Mouse (Mus musculus): Measurements from ENCODE around the gene Pold4.

Pold4 gene

DNA sequence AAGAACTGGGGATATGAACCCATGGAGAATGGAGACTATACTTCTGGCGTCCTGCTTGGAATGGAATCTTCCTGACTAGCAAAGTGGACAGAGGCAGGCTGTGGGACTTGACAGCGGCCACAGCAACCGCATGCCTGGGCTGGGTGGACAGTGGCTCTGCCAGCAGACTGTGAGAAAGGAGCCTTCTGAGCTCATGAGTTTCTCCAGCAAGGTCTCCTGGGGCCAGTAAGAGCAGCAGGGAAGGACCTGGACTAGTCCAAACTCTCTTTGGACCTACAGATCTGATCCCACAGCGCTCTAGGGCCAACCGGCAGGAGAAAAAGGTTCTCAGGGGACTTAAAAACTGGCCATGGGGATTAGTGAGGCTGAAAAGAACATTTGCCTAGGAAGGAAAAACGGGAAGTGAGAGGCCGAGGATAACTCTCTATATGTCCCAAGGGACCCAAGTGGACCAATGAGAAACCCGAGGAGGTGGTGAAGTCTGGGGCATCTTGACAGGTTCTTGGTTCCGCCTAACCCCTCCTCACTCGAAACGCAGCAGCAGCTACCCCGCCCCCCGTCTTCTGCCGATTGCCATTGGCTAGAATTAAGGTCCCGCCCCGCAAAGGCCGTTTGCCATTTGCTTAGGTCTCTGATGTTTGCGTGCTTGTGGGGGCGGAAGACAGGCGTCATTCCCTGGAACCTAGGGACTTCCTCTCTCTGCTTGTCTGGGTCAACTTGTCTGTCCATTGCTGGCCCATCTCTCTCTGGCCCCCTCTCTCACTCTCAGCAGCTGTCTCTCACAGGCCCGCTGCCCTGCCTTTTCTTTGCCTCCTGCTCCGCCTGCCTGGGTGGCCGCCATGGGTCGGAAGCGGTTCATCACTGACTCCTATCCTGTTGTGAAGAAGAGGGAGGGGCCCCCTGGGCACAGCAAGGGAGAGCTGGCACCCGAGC, at the start of gene Pold4:
Pold4 (plus strand) TSS at position 647 of the 933 bp plus-strand sequence.
- DNase-seq (ENCODE audit: inconsistent age in 2 of 2, low spot score in 1 of 2) = peak; percentile 98 to 99

DNA sequence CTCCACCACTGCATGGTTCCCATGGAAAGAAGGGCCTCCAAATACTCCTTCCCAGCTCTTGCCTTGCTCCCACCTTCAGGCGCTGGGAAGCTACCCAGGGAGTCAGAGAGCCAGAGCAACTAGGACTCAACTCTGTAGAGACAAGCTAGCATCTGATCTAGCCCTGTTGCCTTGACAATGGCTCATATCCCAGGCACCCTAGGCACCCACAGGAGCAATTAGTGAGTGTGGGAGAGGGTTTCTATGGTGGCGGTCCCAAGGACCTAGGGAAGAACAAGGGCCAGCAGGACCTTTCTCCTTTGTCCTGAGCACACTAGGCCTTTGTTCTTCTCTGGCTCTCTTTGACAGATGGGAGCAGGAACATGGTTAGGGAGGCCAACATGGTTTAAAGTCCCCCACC, 48.0 kb upstream of the Pold4 start:
- no peak for DNase-seq (ENCODE audit: inconsistent age in 2 of 2, low spot score in 1 of 2)

DNA sequence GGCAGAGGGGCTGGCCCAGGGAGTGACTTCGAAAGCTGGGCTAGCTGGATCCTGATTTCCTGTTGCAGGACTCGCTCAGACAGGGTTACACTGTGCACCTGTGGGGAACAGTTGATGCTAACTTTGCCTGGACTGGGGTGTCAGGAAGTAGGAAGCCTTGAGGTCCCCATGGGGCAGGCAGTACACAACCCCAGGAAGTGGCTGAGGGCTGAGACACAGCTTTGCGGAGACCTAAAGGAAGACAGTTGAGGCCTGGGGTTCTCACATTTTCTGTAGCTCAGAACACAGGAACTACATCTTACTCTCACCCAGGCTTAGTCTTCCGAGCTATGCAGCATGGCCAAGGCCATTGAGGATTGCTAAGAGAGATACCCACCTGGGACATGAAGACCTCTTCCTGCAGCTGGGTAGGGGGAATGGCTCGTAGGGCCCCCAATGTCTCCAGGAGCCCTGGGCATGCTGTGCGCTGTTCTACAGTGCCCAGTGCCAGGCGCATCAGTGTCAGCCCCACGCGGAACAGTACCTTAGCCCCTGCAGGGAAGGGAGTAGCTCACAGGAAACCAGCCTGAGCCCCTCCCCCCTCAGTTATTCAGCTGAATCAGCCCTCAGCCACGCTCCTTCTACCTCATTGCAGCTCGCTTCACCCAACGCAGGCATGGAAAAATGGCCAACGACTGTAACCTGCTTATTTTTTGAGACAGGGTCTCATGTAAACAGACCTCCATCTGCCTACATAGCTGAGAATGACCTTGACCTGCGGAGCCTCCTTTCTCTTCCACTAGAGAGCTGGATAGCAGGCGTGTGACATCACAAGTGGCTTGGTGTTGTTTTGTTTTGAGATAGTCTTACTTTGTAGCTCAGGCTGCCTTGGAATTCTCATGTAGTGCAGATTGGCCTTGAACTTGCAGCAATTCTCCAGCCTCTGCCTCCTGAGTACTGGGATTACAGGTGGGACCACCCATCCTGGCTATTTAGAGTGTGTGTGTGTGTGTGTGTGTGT, 46.4 kb upstream of the Pold4 start:
- DNase-seq (ENCODE audit: inconsistent age in 2 of 2, low spot score in 1 of 2) = peak in 1 of 2 experiments; percentile 60

GRCm38 (mm10) chr19:4187303-4187702, 44.4 kb upstream of the Pold4 start:
- no peak for DNase-seq (ENCODE audit: inconsistent age in 2 of 2, low spot score in 1 of 2)

DNA sequence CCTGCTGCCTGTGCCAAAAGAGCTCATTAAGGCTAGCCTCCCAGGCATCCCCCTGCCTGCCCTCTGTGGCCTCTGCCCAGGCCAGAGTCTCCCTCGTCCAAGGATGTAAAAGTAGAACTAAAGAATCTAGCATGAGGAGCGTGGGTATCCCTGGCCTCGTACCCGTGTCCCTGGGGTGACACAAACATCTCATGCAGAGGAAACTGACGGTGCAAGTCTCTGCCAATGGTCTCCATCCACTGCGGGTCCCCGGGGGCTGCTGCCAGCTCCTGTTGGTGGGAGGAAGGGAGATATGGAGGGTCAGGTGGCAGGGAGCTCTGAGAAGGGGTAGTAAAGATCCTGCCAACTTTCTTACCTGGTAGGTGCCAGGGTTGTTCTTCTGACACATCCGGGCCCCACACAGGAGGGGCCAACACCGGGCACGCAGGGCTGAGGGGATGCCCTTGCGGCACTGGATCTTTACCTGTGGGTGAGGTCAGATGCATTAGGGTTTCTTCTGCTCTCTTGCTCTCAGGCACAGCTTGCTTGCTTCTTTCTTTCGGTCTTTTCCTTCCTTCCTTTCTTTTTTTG, 42.6 kb upstream of the Pold4 start:
- peak in 1 of 2 experiments; percentile 49 for DNase-seq (ENCODE audit: inconsistent age in 2 of 2, low spot score in 1 of 2)

DNA sequence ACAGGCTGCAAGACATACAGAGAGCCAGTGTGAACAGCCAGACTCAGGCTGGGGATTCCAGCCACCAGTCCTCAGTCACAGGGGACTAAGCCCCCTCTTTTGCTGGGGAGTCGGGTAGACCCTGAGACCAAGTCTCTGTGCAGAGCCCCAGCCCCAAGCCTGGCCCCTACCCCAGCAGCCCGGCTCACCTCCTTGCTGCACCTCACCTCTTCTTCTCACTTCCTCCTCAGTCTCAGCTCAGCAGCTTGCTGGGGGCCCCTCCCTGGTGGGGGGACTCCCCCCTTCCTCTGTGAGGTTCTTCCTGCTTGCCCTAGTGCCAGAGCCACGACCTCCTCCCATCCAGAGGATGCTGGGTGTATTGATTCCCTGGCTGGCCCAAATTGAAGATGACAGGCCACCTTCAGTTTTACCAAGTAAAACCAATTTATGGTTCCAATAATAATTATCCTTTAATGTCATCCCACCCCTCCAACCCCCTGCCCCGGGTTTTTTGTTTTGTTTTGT, 40.8 kb upstream of the Pold4 start, which contains the start of gene Tbc1d10c:
Tbc1d10c (minus strand) TSS at position 454 of the 504 bp plus-strand sequence.
- DNase-seq (ENCODE audit: inconsistent age in 2 of 2, low spot score in 1 of 2) = peak; percentile 50 to 56

- peak; percentile 96 to 98 for DNase-seq (ENCODE audit: inconsistent age in 2 of 2, low spot score in 1 of 2)
These were observed 40.0 kb upstream of the Pold4 start, which contains the start of gene Ppp1ca for GRCm38 (mm10) chr19:4191528-4192250. Gene Ppp1ca, plus strand, starts transcription at chr19:4192065.

- DNase-seq (ENCODE audit: inconsistent age in 2 of 2, low spot score in 1 of 2) = peak in 1 of 2 experiments; percentile 72
These were observed 39.3 kb upstream of the Pold4 start for GRCm38 (mm10) chr19:4192251-4192985.

GRCm38 (mm10) chr19:4193129-4193528, 38.6 kb upstream of the Pold4 start:
- peak in 1 of 2 experiments; percentile 53 for DNase-seq (ENCODE audit: inconsistent age in 2 of 2, low spot score in 1 of 2)

DNA sequence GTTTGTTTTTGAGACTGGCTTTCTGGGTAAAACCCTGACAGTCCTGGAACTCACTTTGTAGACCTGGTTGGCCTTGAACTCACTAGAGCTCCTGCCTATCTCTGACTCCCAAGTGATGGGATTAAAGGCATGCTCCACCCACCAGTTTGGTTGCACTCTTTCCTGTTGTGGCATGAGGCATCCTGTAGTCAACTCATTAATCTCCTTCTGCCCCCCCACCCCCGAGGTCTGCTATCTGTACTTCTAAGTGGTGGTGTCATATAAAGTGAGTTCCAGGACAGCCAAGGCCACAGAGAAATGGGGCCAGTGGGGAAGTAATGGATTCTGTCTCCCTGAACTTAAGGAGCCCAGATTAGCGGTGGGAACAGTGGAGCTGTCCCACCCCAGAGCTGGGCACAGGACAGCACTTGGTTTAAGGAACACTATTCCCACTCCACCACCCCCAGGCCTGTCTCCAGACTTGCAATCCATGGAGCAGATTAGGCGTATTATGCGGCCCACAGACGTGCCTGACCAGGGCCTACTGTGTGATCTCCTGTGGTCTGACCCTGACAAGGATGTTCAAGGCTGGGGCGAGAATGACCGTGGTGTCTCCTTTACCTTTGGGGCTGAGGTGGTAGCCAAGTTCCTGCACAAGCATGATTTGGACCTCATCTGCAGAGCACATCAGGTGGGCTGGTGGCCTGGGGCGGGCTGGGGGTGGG, 37.5 kb upstream of the Pold4 start:
- peak in 1 of 2 experiments; percentile 65 for DNase-seq (ENCODE audit: inconsistent age in 2 of 2, low spot score in 1 of 2)

DNA sequence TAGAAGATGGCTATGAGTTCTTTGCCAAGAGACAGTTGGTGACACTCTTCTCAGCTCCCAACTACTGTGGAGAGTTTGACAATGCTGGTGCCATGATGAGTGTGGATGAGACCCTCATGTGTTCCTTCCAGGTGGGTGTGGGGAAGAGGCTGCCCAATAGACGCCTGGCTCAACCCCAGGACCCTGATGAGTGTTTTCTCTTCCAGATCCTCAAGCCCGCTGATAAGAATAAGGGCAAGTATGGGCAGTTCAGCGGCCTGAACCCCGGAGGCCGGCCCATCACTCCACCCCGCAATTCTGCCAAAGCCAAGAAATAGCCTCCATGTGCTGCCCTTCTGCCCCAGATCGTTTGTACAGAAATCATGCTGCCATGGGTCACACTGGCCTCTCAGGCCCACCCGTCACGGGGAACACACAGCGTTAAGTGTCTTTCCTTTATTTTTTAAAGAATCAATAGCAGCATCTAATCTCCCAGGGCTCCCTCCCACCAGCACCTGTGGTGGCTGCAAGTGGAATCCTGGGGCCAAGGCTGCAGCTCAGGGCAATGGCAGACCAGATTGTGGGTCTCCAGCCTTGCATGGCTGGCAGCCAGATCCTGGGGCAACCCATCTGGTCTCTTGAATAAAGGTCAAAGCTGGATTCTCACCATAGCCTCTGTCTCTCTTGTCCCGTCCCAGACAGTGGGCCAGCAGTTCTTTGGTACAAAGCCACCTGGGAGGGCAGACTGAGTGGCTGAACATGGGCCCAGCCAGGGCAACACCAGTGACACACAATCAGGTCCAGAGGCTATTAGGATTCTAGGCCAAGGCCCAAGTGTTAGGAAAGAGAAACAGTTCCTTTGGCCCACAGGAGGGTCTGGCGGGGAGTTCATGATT, 36.7 kb upstream of the Pold4 start:
- DNase-seq (ENCODE audit: inconsistent age in 2 of 2, low spot score in 1 of 2) = peak in 1 of 2 experiments; percentile 69

- no peak for DNase-seq (ENCODE audit: inconsistent age in 2 of 2, low spot score in 1 of 2)
These were observed 35.7 kb upstream of the Pold4 start for GRCm38 (mm10) chr19:4196048-4196447.

DNA sequence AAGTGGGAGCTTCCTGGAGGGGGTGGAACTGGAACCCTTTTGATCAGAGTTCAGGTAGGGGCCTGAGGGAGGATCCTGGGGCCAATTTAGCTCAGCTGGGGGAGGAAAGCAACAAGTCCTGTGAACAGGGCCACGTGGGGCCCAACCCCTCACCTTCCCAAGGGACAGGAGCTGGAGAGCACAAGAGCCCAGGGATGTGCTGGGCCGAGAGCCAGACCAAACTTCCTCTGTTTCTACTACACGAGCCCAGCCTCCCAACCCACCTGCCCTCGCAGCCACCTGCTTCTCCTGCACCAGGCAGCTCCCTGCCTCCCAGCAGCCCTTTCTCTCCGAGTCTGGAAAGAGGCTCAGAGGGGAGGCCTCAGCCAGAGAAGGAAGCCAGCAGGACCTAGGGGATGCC, 35.2 kb upstream of the Pold4 start:
- DNase-seq (ENCODE audit: inconsistent age in 2 of 2, low spot score in 1 of 2) = peak in 1 of 2 experiments; percentile 63

DNA sequence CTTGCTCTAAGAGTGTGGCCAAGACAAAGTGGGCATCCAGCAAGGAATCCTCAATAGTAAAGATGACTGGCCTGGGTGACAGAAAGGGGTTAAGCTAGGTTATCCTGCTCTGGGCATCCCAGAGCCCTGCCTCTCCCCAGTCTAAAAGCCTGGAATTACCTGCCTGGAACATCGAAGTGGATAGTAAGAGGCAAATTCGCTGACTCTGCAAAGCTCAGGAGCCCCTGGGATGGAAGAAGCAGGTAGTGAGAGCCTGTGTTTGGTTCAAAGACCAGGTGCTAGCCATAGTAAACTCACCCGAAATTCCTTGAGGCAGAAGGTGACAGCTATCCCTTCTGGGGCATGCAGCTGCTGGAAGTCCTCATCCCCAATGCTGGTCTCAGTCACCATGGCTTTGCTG, 34.5 kb upstream of the Pold4 start:
- DNase-seq (ENCODE audit: inconsistent age in 2 of 2, low spot score in 1 of 2) = no peak

GRCm38 (mm10) chr19:4201291-4201909, 30.3 kb upstream of the Pold4 start, which contains the start of gene Rad9a:
Gene Rad9a, minus strand, starts transcription at chr19:4201662.
- peak; percentile 96 to 98 for DNase-seq (ENCODE audit: inconsistent age in 2 of 2, low spot score in 1 of 2)

DNA sequence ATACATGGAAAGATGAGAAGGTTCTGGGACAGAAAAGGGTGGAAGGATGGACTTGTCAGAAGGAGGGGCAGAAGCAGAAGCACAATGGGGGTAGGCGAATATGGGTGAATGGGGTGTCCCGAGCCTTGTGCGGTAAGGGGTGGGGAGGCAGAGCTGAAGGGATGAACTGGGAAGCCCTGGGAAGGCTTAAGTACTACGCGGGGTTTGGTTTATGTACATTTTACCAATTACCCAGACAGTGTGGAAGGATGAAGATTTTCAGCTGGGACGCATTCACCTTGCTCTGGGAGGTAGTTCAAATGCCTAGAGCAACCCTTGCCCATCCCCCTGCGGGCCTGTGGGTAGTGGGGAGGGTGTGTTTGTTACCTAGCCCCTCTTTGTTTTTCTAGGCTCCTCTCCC, 29.6 kb upstream of the Pold4 start:
- no peak for DNase-seq (ENCODE audit: inconsistent age in 2 of 2, low spot score in 1 of 2)

- no peak for DNase-seq (ENCODE audit: inconsistent age in 2 of 2, low spot score in 1 of 2)
These were observed 28.6 kb upstream of the Pold4 start for GRCm38 (mm10) chr19:4203148-4203547.

All from adrenal gland, adult (tissue).